Mouse (Mus musculus) MEL (cell line): ENCODE measurements at regions not wholly inside any gene's neighbourhood (a gene's known extent, or its start where the extent isn't known, plus 50 kb on each side); places are given as distances from the start of the nearest gene placed in this dataset.

Source experiments
- DNase-seq: peaks from one replicate; pipeline ENCODE4 v3.0.0; 2011; ENCODE audit warnings: low read depth, low spot score
- H3K27ac ChIP-seq: 2 replicates; pipeline ENCODE4 v1.5.1; 2012; ENCODE audit warnings: low read depth, mild to moderate bottlenecking, control low read depth, low read length, moderate library complexity; ENCODE audit not compliant: control insufficient read depth
- H3K27me3 ChIP-seq, 2 experiments: fragments of 150-350 bp in 1 of 2; sonication (generic) in 1 of 2; 2 replicates each; pipeline ENCODE4 v1.6.1; 2012; ENCODE audit warnings: low read length in 2 of 2, mild to moderate bottlenecking in 2 of 2, improper control_type of control experiment in 1 of 2, moderate library complexity in 1 of 2; ENCODE audit not compliant: insufficient read depth in 2 of 2, control insufficient read depth in 1 of 2
- H3K36me3 ChIP-seq, 2 experiments: 2 replicates each; pipeline ENCODE4 v1.6.1; 2012 to 2014; ENCODE audit warnings: low read length in 2 of 2, improper control_type of control experiment in 1 of 2, inconsistent platforms in 1 of 2, mild to moderate bottlenecking in 1 of 2; ENCODE audit not compliant: insufficient read depth in 2 of 2, control insufficient read depth in 1 of 2
- H3K4me1 ChIP-seq, 2 experiments: fragments of 150-350 bp in 1 of 2; sonication (generic) in 1 of 2; 2 replicates each; pipeline ENCODE4 v1.6.1; 2012; ENCODE audit warnings: low read length in 2 of 2, improper control_type of control experiment in 1 of 2, mild to moderate bottlenecking in 1 of 2; ENCODE audit not compliant: insufficient read depth in 2 of 2, control insufficient read depth in 1 of 2
- H3K4me3 ChIP-seq, 2 experiments: fragments of 150-350 bp in 1 of 2; sonication (generic) in 1 of 2; 2 replicates each; pipeline ENCODE4 v1.5.1; 2012; ENCODE audit warnings: low read depth in 2 of 2, low read length in 2 of 2, mild to moderate bottlenecking in 2 of 2, moderate library complexity in 2 of 2, control low read depth in 1 of 2, improper control_type of control experiment in 1 of 2; ENCODE audit not compliant: control insufficient read depth in 1 of 2, insufficient read depth in 1 of 2
- H3K79me2 ChIP-seq: 2 replicates; pipeline ENCODE4 v1.6.1; 2012; ENCODE audit warnings: mild to moderate bottlenecking, low read length, moderate library complexity; ENCODE audit not compliant: control insufficient read depth, poor library complexity, insufficient read depth
- H3K9ac ChIP-seq: 2 replicates; pipeline ENCODE4 v1.6.1; 2012; ENCODE audit warnings: low read depth, mild to moderate bottlenecking, control low read depth, low read length, moderate library complexity; ENCODE audit not compliant: control insufficient read depth, poor library complexity, severe bottlenecking
- H3K9me3 ChIP-seq: fragments of 150-350 bp; sonication (generic); replicated peaks from 2 replicates; pipeline ENCODE4 v1.6.1; 2012; ENCODE audit warnings: mild to moderate bottlenecking, low read length, improper control_type of control experiment, moderate library complexity; ENCODE audit not compliant: insufficient read depth
- CHD2 ChIP-seq: IDR thresholded peaks from 2 replicates; pipeline ENCODE4 v1.6.1; 2011; ENCODE audit warnings: low read length, improper control_type of control experiment
- CTCF ChIP-seq, 3 experiments: IDR thresholded peaks in 2 of 3; conservative IDR thresholded peaks in 1 of 3; 2 replicates each; pipeline ENCODE4 v1.5.1; 2011 to 2012; ENCODE audit warnings: low read length in 3 of 3, low read depth in 2 of 3, mild to moderate bottlenecking in 2 of 3, improper control_type of control experiment in 1 of 3, inconsistent platforms in 1 of 3, mixed read lengths in 1 of 3, moderate library complexity in 1 of 3; ENCODE audit not compliant: control insufficient read depth in 1 of 3, insufficient read depth in 1 of 3, poor library complexity in 1 of 3, severe bottlenecking in 1 of 3
- GABPA ChIP-seq: IDR thresholded peaks from 2 replicates; pipeline ENCODE4 v1.6.1; 2012; ENCODE audit warnings: low read depth, mild to moderate bottlenecking, inconsistent platforms, low read length, improper control_type of control experiment, moderate library complexity
- MXI1 ChIP-seq: IDR thresholded peaks from 2 replicates; pipeline ENCODE4 v1.6.1; 2011; ENCODE audit warnings: mild to moderate bottlenecking, low read depth, low read length, improper control_type of control experiment
- NELFE ChIP-seq: IDR thresholded peaks from 2 replicates; pipeline ENCODE4 v1.6.1; 2011; ENCODE audit warnings: low read depth, low read length, improper control_type of control experiment
- SMC3 ChIP-seq: IDR thresholded peaks from 2 replicates; pipeline ENCODE4 v1.6.1; 2011; ENCODE audit warnings: low read depth, low read length, improper control_type of control experiment
- ZNF384 ChIP-seq: IDR thresholded peaks from 2 replicates; pipeline ENCODE4 v1.6.1; 2012; ENCODE audit warnings: low read depth, mild to moderate bottlenecking, inconsistent platforms, low read length, improper control_type of control experiment

- H3K9me3 ChIP-seq, result no peaks in the 10 kb centered on the region
- H3K27ac ChIP-seq, result no peak overlapping the region
- H3K79me2 ChIP-seq, result no peaks in the 10 kb centered on the region
- no peak overlapping the region for H3K4me3 ChIP-seq
- H3K9ac ChIP-seq, result no peak overlapping the region
- DNase-seq, result no peak
- TF ChIP-seq SMC3 (no peak), ZNF384 (no peak), GABPA (no peak)
- TF ChIP-seq, all 39 proteins: peak for 0
- Histone ChIP-seq H3K27me3 (no peaks in the 10 kb centered on the region), H3K4me1 (no peaks in the 10 kb centered on the region), H3K36me3 (no peaks in the 10 kb centered on the region)
Measured at GRCm38 (mm10) chr14:36651053-36651735, 317.4 kb downstream of the Ccser2 start.

GRCm38 (mm10) chr14:36646649-36647048 is 321.9 kb downstream of the Ccser2 start:
- H3K27me3 ChIP-seq, result no peaks in the 10 kb centered on the region
- no peaks in the 10 kb centered on the region for H3K4me1 ChIP-seq
- no peaks in the 10 kb centered on the region for H3K79me2 ChIP-seq
- H3K9ac ChIP-seq, result no peak overlapping the region
- no peaks in the 10 kb centered on the region for H3K36me3 ChIP-seq
- H3K9me3 ChIP-seq, result no peaks in the 10 kb centered on the region
- TF ChIP-seq NELFE, result no peak
- TF ChIP-seq CHD2, result no peak
- no peak for TF ChIP-seq CTCF (IDR thresholded peaks at IDR 0.05 in 2 of 3, conservative IDR thresholded peaks at IDR 0.05 in 1 of 3; ENCODE audit: control insufficient read depth in 1 of 3, insufficient read depth in 1 of 3, low read depth in 2 of 3, low read length in 3 of 3, poor library complexity in 1 of 3, severe bottlenecking in 1 of 3)
- H3K27ac ChIP-seq, result no peak overlapping the region
- no peak for DNase-seq
- H3K4me3 ChIP-seq, result no peak overlapping the region

DNA sequence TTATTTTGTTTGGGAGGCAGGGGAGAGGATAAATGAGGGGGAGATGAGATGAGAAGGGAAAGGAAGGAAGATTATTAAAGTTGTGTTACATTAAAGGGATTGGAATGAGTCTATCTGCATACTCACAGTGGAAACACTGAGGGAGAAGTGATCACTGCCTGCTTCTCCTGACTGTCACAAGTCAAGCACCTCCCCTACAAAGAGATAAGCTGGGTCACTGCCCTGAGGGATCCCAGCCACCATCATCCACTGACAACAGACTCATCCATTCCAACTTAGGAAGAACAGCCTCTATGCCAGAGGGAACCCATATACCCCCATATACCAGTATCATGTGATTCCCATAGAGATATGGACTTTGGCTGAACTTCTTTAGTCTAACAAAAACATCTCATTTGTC is 322.3 kb downstream of the Ccser2 start:
- Histone ChIP-seq H3K27ac (no peak overlapping the region), H3K9ac (no peak overlapping the region), H3K9me3 (no peaks in the 10 kb centered on the region), H3K4me3 (no peak overlapping the region), H3K36me3 (no peaks in the 10 kb centered on the region), H3K79me2 (no peaks in the 10 kb centered on the region), H3K4me1 (no peaks in the 10 kb centered on the region), H3K27me3 (no peaks in the 10 kb centered on the region)
- TF ChIP-seq MXI1 (no peak), CTCF (IDR thresholded peaks at IDR 0.05 in 2 of 3, conservative IDR thresholded peaks at IDR 0.05 in 1 of 3; ENCODE audit: control insufficient read depth in 1 of 3, insufficient read depth in 1 of 3, low read depth in 2 of 3, low read length in 3 of 3, poor library complexity in 1 of 3, severe bottlenecking in 1 of 3) (no peak)
- no peak for DNase-seq

DNA sequence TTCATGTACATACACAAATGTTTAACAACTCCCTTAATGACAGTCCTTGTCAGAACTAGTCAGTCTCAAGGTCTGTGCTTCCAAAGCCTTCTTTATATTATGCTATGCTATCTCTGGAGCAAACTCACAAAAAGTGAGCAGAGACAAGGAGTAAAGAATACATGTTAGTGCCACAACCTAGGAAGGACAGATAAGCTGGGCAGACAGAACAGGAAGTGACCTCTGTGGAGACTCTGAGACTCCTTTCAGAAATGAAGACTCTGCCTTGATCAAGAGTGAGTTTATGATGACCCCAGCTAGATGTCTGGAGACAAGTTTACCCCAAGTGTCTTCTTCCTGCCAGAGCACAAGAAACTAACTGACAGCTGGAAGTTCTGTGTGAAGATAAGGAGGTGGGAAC is 343.8 kb downstream of the Ccser2 start:
- H3K9me3 ChIP-seq, result no peaks in the 10 kb centered on the region
- H3K4me1 ChIP-seq, result no peaks in the 10 kb centered on the region
- no peaks in the 10 kb centered on the region for H3K79me2 ChIP-seq
- H3K27me3 ChIP-seq, result no peaks in the 10 kb centered on the region
- H3K4me3 ChIP-seq, result no peak overlapping the region
- DNase-seq, result no peak
- H3K9ac ChIP-seq, result no peak overlapping the region
- no peak overlapping the region for H3K27ac ChIP-seq
- no peak for TF ChIP-seq NELFE
- H3K36me3 ChIP-seq, result no peaks in the 10 kb centered on the region
